Mouse (Mus musculus) neural tube, embryonic 12.5 days (tissue): ENCODE measurements around the gene Gm9733. TPM values are rescaled to one million over a fixed set of nuclear protein-coding genes. Genes with fewer than 3 reads are reported as not detected.

Experiments
- polyA plus RNA-seq: library from polyadenylated mRNA; unstranded; fragments of >200 nt; fragmentation: Nextera tagmentation; extraction: Ambion mirVana; gene quantifications from 2 replicates; pipeline ENCODE4 v1.2.1, GENCODE M21; 2016

Gm9733 gene
- polyA plus RNA-seq, 1 experiment from 2014 or later, result not detected

Other genes with a start within 250 kb of the Gm9733 start
- gene Sirpb1a, start 94.2 kb upstream of the Gm9733 start, polyA plus RNA-seq, result not detected in 2 replicates
- not detected in 2 replicates for gene Sirpb1b, start 242.8 kb upstream of the Gm9733 start, polyA plus RNA-seq